Comparison of ENCODE assay signal across 39 mouse cellular contexts in the genomic region with DNA sequence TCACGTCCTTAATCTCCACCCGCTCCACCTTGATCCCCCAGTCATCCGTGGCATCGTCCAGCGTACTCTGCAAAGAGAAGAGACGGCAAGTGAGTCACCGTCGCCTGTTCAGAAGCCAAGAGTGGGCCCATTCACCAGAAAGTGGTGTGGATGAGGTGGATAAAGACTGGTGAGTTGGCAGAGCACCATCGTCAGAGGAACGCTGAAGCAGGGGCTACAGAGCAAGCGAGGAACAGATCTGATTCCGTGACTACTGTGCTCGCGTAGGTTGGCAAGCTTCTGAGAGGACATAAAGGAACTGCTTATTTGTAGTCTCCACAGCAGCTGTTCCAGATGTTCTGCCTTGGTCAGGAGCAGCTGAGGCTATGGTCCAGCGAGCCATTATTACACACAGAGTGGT. TPM values are rescaled to one million over a fixed set of nuclear protein-coding genes. Genes with fewer than 3 reads are reported as not detected.
"Had no signal": no experiment of that assay in that cellular context is flagged by ENCODE, and none has a peak within 500 bp of the region (broad histone marks: within the 10 kb centered on the region; RNA-seq: fewer than 3 reads in every experiment).

No protein-coding gene starts in this region.

- H3K4me2 ChIP-seq: heart, embryonic 12.5 days; hindbrain, embryonic 12.5 days; hindbrain, embryonic 14.5 days; intestine, embryonic 15.5 days; limb, embryonic 12.5 days; liver, embryonic 11.5 days had no signal

- H3K27me3 ChIP-seq: heart, embryonic 12.5 days; hindbrain, embryonic 12.5 days; intestine, embryonic 15.5 days; limb, embryonic 12.5 days had no signal

- H3K27ac ChIP-seq: heart, adult 2 months; heart, embryonic 10.5 days; hindbrain, embryonic 10.5 days; hindbrain, embryonic 12.5 days; hindbrain, embryonic 14.5 days; intestine, embryonic 15.5 days; layer of hippocampus, adult 2 months; left cerebral cortex, adult 2 months; limb, embryonic 10.5 days; limb, embryonic 12.5 days had no signal

- H3K9me3 ChIP-seq: heart, embryonic 10.5 days; heart, embryonic 12.5 days; hindbrain, embryonic 10.5 days; hindbrain, embryonic 12.5 days; intestine, embryonic 15.5 days; limb, embryonic 10.5 days; limb, embryonic 12.5 days had no signal

- H3K4me3 ChIP-seq: heart, adult 2 months; heart, embryonic 10.5 days; heart, embryonic 12.5 days; hindbrain, embryonic 10.5 days; hindbrain, embryonic 12.5 days; intestine, embryonic 15.5 days; layer of hippocampus, adult 2 months; left cerebral cortex, adult 2 months; limb, embryonic 10.5 days; limb, embryonic 12.5 days had no signal

- DNase-seq: gastrocnemius, postnatal 10 days; gastrocnemius, postnatal 25 days; heart, adult 2 months; heart, postnatal 10 days; heart, postnatal 4 days; kidney, adult 18-20 months; kidney, adult 8-10 months; kidney, postnatal 10 days; kidney, postnatal 25 days; kidney, postnatal 4 days; liver had no signal

- H3K36me3 ChIP-seq: hindbrain, embryonic 10.5 days; hindbrain, embryonic 12.5 days; intestine, embryonic 15.5 days; limb, embryonic 10.5 days had no signal

- H3K9ac ChIP-seq: heart, embryonic 12.5 days; hindbrain, embryonic 12.5 days; hindbrain, embryonic 14.5 days; intestine, embryonic 15.5 days; limb, embryonic 12.5 days had no signal

- H3K4me1 ChIP-seq: intestine, embryonic 15.5 days; limb, embryonic 12.5 days had no signal

- ATAC-seq: hindbrain, embryonic 16.5 days; inflammation-experienced regulatory T-cells, adult 6 months; intestine, embryonic 15.5 days; intestine, postnatal 0 days had no signal

RNA-seq across cellular contexts. Expression of a gene that starts 47.1 kb away (rescaled TPM):
- total RNA-seq: gastrocnemius, postnatal 10 days; gastrocnemius, postnatal 25 days; gastrocnemius, postnatal 4 days; granulocyte monocyte progenitor cell, adult 5-6 weeks; heart, adult 2 months; heart, postnatal 10 days; heart, postnatal 25 days; heart, postnatal 4 days; layer of hippocampus, adult 2 months; layer of hippocampus, postnatal 10 days; layer of hippocampus, postnatal 25 days; left cerebral cortex, adult 2 months; left cerebral cortex, postnatal 14 days; left cerebral cortex, postnatal 36 days had no signal
- polyA plus RNA-seq: frontal cortex, adult 2 months; heart, adult 2 months; heart, embryonic 10.5 days; heart, embryonic 12.5 days; heart, embryonic 14.5 days; heart, embryonic 16.5 days; hindbrain, embryonic 10.5 days; hindbrain, embryonic 12.5 days; hindbrain, embryonic 14.5 days; hindbrain, embryonic 16.5 days; inflammation-experienced regulatory T-cells, adult 6 months; intestine, embryonic 15.5 days; intestine, postnatal 0 days; kidney, embryonic 14.5 days; kidney, embryonic 16.5 days; limb, embryonic 10.5 days; limb, embryonic 12.5 days; limb, embryonic 14.5 days; liver, embryonic 11.5 days; liver, embryonic 16.5 days had no signal
